Mouse (Mus musculus) cerebellum, adult 9-11 months (tissue): ENCODE data around the gene Trmt112.

Source experiments
- DNase-seq: peaks from one replicate; pipeline ENCODE4 v3.0.0; 2022

Gene Trmt112

GRCm38 (mm10) chr19:6926559-6927255, 17.2 kb downstream of the Trmt112 start:
- DNase-seq = peak; percentile 64

- peak; percentile 43 for DNase-seq
Observed at GRCm38 (mm10) chr19:6928080-6928479, 18.6 kb downstream of the Trmt112 start.

GRCm38 (mm10) chr19:6931002-6931401, 21.5 kb downstream of the Trmt112 start:
- DNase-seq = peak; percentile 67

- DNase-seq = no peak
Observed at GRCm38 (mm10) chr19:6932018-6932417, 22.5 kb downstream of the Trmt112 start.

- DNase-seq = no peak
Observed at GRCm38 (mm10) chr19:6933102-6933435, 23.6 kb downstream of the Trmt112 start.

- peak; percentile 82 for DNase-seq
Observed at GRCm38 (mm10) chr19:6933436-6934194, 24.1 kb downstream of the Trmt112 start.

GRCm38 (mm10) chr19:6934195-6934977, 24.9 kb downstream of the Trmt112 start, which contains the start of gene Kcnk4:
Kcnk4 (minus strand) TSS chr19:6934515.
- DNase-seq = peak; percentile 62

GRCm38 (mm10) chr19:6936299-6936698, 26.8 kb downstream of the Trmt112 start:
- DNase-seq = peak; percentile 64

GRCm38 (mm10) chr19:6937541-6938465, 28.3 kb downstream of the Trmt112 start:
- peak; percentile 85 for DNase-seq

- peak; percentile 67 for DNase-seq
Observed at GRCm38 (mm10) chr19:6939106-6940002, 29.9 kb downstream of the Trmt112 start.

GRCm38 (mm10) chr19:6940396-6941351, 31.2 kb downstream of the Trmt112 start:
- peak; percentile 77 for DNase-seq

- DNase-seq = peak; percentile 93
Observed at GRCm38 (mm10) chr19:6941372-6942248, 32.1 kb downstream of the Trmt112 start, which contains the start of gene Bad. Bad (plus strand) TSS chr19:6941861.

GRCm38 (mm10) chr19:6942249-6942691, 32.8 kb downstream of the Trmt112 start, which contains the start of gene Gpr137:
Gpr137 (minus strand) TSS chr19:6942480.
- DNase-seq = peak; percentile 95

- DNase-seq = peak; percentile 66
Observed at GRCm38 (mm10) chr19:6942764-6943163, 33.3 kb downstream of the Trmt112 start.

- DNase-seq = peak; percentile 61
Observed at GRCm38 (mm10) chr19:6943709-6944108, 34.2 kb downstream of the Trmt112 start.

- DNase-seq = no peak
Observed at GRCm38 (mm10) chr19:6947742-6948141, 38.2 kb downstream of the Trmt112 start.

GRCm38 (mm10) chr19:6948186-6948585, 38.7 kb downstream of the Trmt112 start:
- peak; percentile 87 for DNase-seq

GRCm38 (mm10) chr19:6949532-6949931, 40.0 kb downstream of the Trmt112 start:
- DNase-seq = no peak

GRCm38 (mm10) chr19:6949951-6950350, 40.5 kb downstream of the Trmt112 start:
- DNase-seq = peak; percentile 56
